Mouse (Mus musculus): ENCODE measurements around the gene Gm49321. TPM values are rescaled to one million over a fixed set of nuclear protein-coding genes. Genes with fewer than 3 reads are reported as not detected.

Gm49321 gene
- polyA plus RNA-seq, 1 experiment = not detected

GRCm38 (mm10) chr12:73930266-73930665 lies 7.2 kb upstream of the Gm49321 start:
- H3K36me3 ChIP-seq (ENCODE audit: control insufficient read depth, insufficient read depth) = peaks cover 77% of the 10 kb centered on the region
- peaks cover 12% of the 10 kb centered on the region for H3K79me2 ChIP-seq (ENCODE audit: control insufficient read depth, insufficient read depth)
- H3K27me3 ChIP-seq (ENCODE audit: control insufficient read depth, insufficient read depth, insufficient read length) = no peaks in the 10 kb centered on the region
- no peak for TF ChIP-seq MAX (IDR thresholded peaks at IDR 0.05)
- TF ChIP-seq MYOG (IDR thresholded peaks at IDR 0.05; ENCODE audit: control insufficient read depth, extremely low read depth, insufficient read length) = no peak
- no peak for TF ChIP-seq CEBPB (IDR thresholded peaks at IDR 0.05; ENCODE audit: low read depth)
- no peak for TF ChIP-seq MYOD1 (IDR thresholded peaks at IDR 0.05; ENCODE audit: control insufficient read depth, insufficient read length, low read depth)
- no peak for TF ChIP-seq USF1 (IDR thresholded peaks at IDR 0.05; ENCODE audit: low read depth)
- no peak for TF ChIP-seq FOSL1 (IDR thresholded peaks at IDR 0.05; ENCODE audit: insufficient read depth, low read length, poor library complexity, severe bottlenecking)
- no peak for TF ChIP-seq CTCF (IDR thresholded peaks at IDR 0.05; ENCODE audit: control insufficient read depth, insufficient read depth, insufficient read length)
- H3K79me3 ChIP-seq (ENCODE audit: low read depth) = peaks cover 5% of the 10 kb centered on the region
- H3ac ChIP-seq (ENCODE audit: control insufficient read depth, insufficient read length, low read depth) = no peak overlapping the region
- no peak overlapping the region for H3K4me3 ChIP-seq (ENCODE audit: insufficient read depth, poor library complexity, severe bottlenecking)

GRCm38 (mm10) chr12:73931274-73931673 lies 6.2 kb upstream of the Gm49321 start:
- TF ChIP-seq MYOD1 (IDR thresholded peaks at IDR 0.05; ENCODE audit: control insufficient read depth, insufficient read length, low read depth) = no peak
- no peak for TF ChIP-seq CTCF (IDR thresholded peaks at IDR 0.05; ENCODE audit: control insufficient read depth, insufficient read depth, insufficient read length)
- no peak for TF ChIP-seq MAX (IDR thresholded peaks at IDR 0.05)
- no peak for TF ChIP-seq USF1 (IDR thresholded peaks at IDR 0.05; ENCODE audit: low read depth)
- no peak for TF ChIP-seq MYOG (IDR thresholded peaks at IDR 0.05; ENCODE audit: control insufficient read depth, extremely low read depth, insufficient read length)
- no peak for TF ChIP-seq FOSL1 (IDR thresholded peaks at IDR 0.05; ENCODE audit: insufficient read depth, low read length, poor library complexity, severe bottlenecking)
- no peak for TF ChIP-seq CEBPB (IDR thresholded peaks at IDR 0.05; ENCODE audit: low read depth)
- no peak overlapping the region for H3K4me3 ChIP-seq (ENCODE audit: insufficient read depth, poor library complexity, severe bottlenecking)
- H3K79me3 ChIP-seq (ENCODE audit: low read depth) = no peaks in the 10 kb centered on the region
- H3ac ChIP-seq (ENCODE audit: control insufficient read depth, insufficient read length, low read depth) = no peak overlapping the region
- H3K79me2 ChIP-seq (ENCODE audit: control insufficient read depth, insufficient read depth) = peaks cover 2% of the 10 kb centered on the region
- peaks cover 82% of the 10 kb centered on the region for H3K36me3 ChIP-seq (ENCODE audit: control insufficient read depth, insufficient read depth)
- no peaks in the 10 kb centered on the region for H3K27me3 ChIP-seq (ENCODE audit: control insufficient read depth, insufficient read depth, insufficient read length)

GRCm38 (mm10) chr12:73934528-73934927 lies 2.9 kb upstream of the Gm49321 start:
- TF ChIP-seq CEBPB (IDR thresholded peaks at IDR 0.05; ENCODE audit: low read depth) (no peak), USF1 (IDR thresholded peaks at IDR 0.05; ENCODE audit: low read depth) (no peak), MYOG (IDR thresholded peaks at IDR 0.05; ENCODE audit: control insufficient read depth, extremely low read depth, insufficient read length) (no peak), FOSL1 (IDR thresholded peaks at IDR 0.05; ENCODE audit: insufficient read depth, low read length, poor library complexity, severe bottlenecking) (no peak), MYOD1 (IDR thresholded peaks at IDR 0.05; ENCODE audit: control insufficient read depth, insufficient read length, low read depth) (no peak), MAX (IDR thresholded peaks at IDR 0.05) (no peak), CTCF (IDR thresholded peaks at IDR 0.05; ENCODE audit: control insufficient read depth, insufficient read depth, insufficient read length) (no peak)

GRCm38 (mm10) chr12:73939542-73939941 lies 2.1 kb downstream of the Gm49321 start:
- Histone ChIP-seq H3K79me3 (ENCODE audit: low read depth) (no peaks in the 10 kb centered on the region), H3K4me3 (ENCODE audit: insufficient read depth, poor library complexity, severe bottlenecking) (no peak overlapping the region), H3K79me2 (ENCODE audit: control insufficient read depth, insufficient read depth) (no peaks in the 10 kb centered on the region), H3K36me3 (ENCODE audit: control insufficient read depth, insufficient read depth) (peaks cover 75% of the 10 kb centered on the region), H3K27me3 (ENCODE audit: control insufficient read depth, insufficient read depth, insufficient read length) (no peaks in the 10 kb centered on the region), H3ac (ENCODE audit: control insufficient read depth, insufficient read length, low read depth) (no peak overlapping the region)
- TF ChIP-seq CEBPB (IDR thresholded peaks at IDR 0.05; ENCODE audit: low read depth) (no peak), CTCF (IDR thresholded peaks at IDR 0.05; ENCODE audit: control insufficient read depth, insufficient read depth, insufficient read length) (no peak), MYOD1 (IDR thresholded peaks at IDR 0.05; ENCODE audit: control insufficient read depth, insufficient read length, low read depth) (no peak), MAX (IDR thresholded peaks at IDR 0.05) (no peak), USF1 (IDR thresholded peaks at IDR 0.05; ENCODE audit: low read depth) (no peak), FOSL1 (IDR thresholded peaks at IDR 0.05; ENCODE audit: insufficient read depth, low read length, poor library complexity, severe bottlenecking) (no peak), MYOG (IDR thresholded peaks at IDR 0.05; ENCODE audit: control insufficient read depth, extremely low read depth, insufficient read length) (no peak)

More at GRCm38 (mm10) chr12:73934528-73934927, 2.9 kb upstream of the Gm49321 start:
- H3K36me3 ChIP-seq (ENCODE audit: control insufficient read depth, insufficient read depth) = peaks cover 83% of the 10 kb centered on the region
- no peak overlapping the region for H3ac ChIP-seq (ENCODE audit: control insufficient read depth, insufficient read length, low read depth)
- no peaks in the 10 kb centered on the region for H3K79me3 ChIP-seq (ENCODE audit: low read depth)
- no peaks in the 10 kb centered on the region for H3K79me2 ChIP-seq (ENCODE audit: control insufficient read depth, insufficient read depth)
- no peak overlapping the region for H3K4me3 ChIP-seq (ENCODE audit: insufficient read depth, poor library complexity, severe bottlenecking)
- H3K27me3 ChIP-seq (ENCODE audit: control insufficient read depth, insufficient read depth, insufficient read length) = no peaks in the 10 kb centered on the region

GRCm38 (mm10) chr12:73948415-73948814 lies 11.0 kb downstream of the Gm49321 start:
- Histone ChIP-seq H3K27me3 (ENCODE audit: control insufficient read depth, insufficient read depth, insufficient read length) (no peaks in the 10 kb centered on the region), H3K79me2 (ENCODE audit: control insufficient read depth, insufficient read depth) (no peaks in the 10 kb centered on the region), H3ac (ENCODE audit: control insufficient read depth, insufficient read length, low read depth) (no peak overlapping the region), H3K36me3 (ENCODE audit: control insufficient read depth, insufficient read depth) (peaks cover 39% of the 10 kb centered on the region), H3K79me3 (ENCODE audit: low read depth) (no peaks in the 10 kb centered on the region), H3K4me3 (ENCODE audit: insufficient read depth, poor library complexity, severe bottlenecking) (no peak overlapping the region)
- TF ChIP-seq USF1 (IDR thresholded peaks at IDR 0.05; ENCODE audit: low read depth) = no peak
- TF ChIP-seq CEBPB (IDR thresholded peaks at IDR 0.05; ENCODE audit: low read depth) = no peak
- TF ChIP-seq FOSL1 (IDR thresholded peaks at IDR 0.05; ENCODE audit: insufficient read depth, low read length, poor library complexity, severe bottlenecking) = no peak
- no peak for TF ChIP-seq MAX (IDR thresholded peaks at IDR 0.05)
- no peak for TF ChIP-seq MYOG (IDR thresholded peaks at IDR 0.05; ENCODE audit: control insufficient read depth, extremely low read depth, insufficient read length)
- no peak for TF ChIP-seq CTCF (IDR thresholded peaks at IDR 0.05; ENCODE audit: control insufficient read depth, insufficient read depth, insufficient read length)
- TF ChIP-seq MYOD1 (IDR thresholded peaks at IDR 0.05; ENCODE audit: control insufficient read depth, insufficient read length, low read depth) = no peak
